19 mouse cellular contexts compared by ENCODE assay signal in the genomic region with DNA sequence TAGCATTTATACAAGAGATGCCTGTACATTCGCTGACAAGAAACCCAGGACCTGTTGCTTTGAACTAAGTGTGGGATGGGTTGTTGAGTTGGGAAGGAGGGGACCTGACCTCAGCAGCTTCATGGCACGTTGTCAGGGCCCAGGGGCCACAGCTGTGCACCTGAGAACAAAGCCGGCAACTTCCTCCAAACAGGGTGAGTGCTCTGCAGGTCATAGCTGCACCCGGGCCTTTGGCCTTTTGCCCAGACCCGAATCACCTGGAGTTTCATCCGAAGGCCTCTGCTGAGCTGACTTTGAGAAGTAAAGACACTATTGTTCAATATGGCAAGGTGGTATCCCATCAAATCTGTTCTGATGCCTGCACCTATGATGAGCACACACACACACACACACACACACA.
"Had no signal": no experiment of that assay in that cellular context is flagged by ENCODE, and none has a peak within 500 bp of the region (broad histone marks: within the 10 kb centered on the region; RNA-seq: fewer than 3 reads in every experiment).

No protein-coding gene starts in this region.

- H3K4me1 ChIP-seq: stomach, embryonic 15.5 days had no signal

- H3K4me2 ChIP-seq: liver, embryonic 15.5 days; lung, embryonic 15.5 days; midbrain, embryonic 11.5 days; midbrain, embryonic 13.5 days; midbrain, embryonic 15.5 days; neural tube, embryonic 12.5 days; stomach, embryonic 15.5 days had no signal

- ATAC-seq: liver, postnatal 0 days; lung, postnatal 0 days; midbrain, embryonic 13.5 days; midbrain, embryonic 15.5 days had no signal

- DNase-seq: liver, postnatal 0 days; lung, adult 2 months; lung, postnatal 14 days; lung, postnatal 36 days; right cerebral cortex, postnatal 14 days; thymus, adult 2 months; thymus, postnatal 25 days; thymus, postnatal 4 days had no signal

- H3K27ac ChIP-seq: liver, embryonic 15.5 days; lung, embryonic 15.5 days; macrophage; midbrain, embryonic 13.5 days; midbrain, embryonic 15.5 days; neural tube, embryonic 12.5 days; stomach, embryonic 15.5 days; stomach, postnatal 0 days had no signal

- H3K4me3 ChIP-seq: liver, embryonic 15.5 days; lung, embryonic 15.5 days; megakaryocyte, embryonic 14.5 days; midbrain, embryonic 13.5 days; midbrain, embryonic 15.5 days; neural tube, embryonic 12.5 days; stomach, embryonic 15.5 days had no signal

- H3K9ac ChIP-seq: liver, embryonic 15.5 days; liver, postnatal 0 days; lung, embryonic 15.5 days; midbrain, embryonic 13.5 days; midbrain, embryonic 15.5 days; neural tube, embryonic 12.5 days; stomach, embryonic 15.5 days had no signal

- H3K9me3 ChIP-seq: liver, embryonic 15.5 days; lung, embryonic 15.5 days; midbrain, embryonic 13.5 days; midbrain, embryonic 15.5 days; neural tube, embryonic 12.5 days; stomach, embryonic 15.5 days had no signal

- H3K27me3 ChIP-seq: liver, embryonic 15.5 days; lung, embryonic 15.5 days; megakaryocyte, embryonic 14.5 days; midbrain, embryonic 15.5 days; neural tube, embryonic 12.5 days; stomach, embryonic 15.5 days had no signal

- H3K36me3 ChIP-seq: liver, embryonic 15.5 days; lung, embryonic 15.5 days; midbrain, embryonic 13.5 days; midbrain, embryonic 15.5 days; neural tube, embryonic 12.5 days; stomach, embryonic 15.5 days had no signal
